Mouse (Mus musculus): ENCODE data around the gene Nkx3-2. TPM values are rescaled to one million over a fixed set of nuclear protein-coding genes. Genes with fewer than 3 reads are reported as not detected.

Gene Nkx3-2
- polyA plus RNA-seq, 1 experiment = not detected

DNA sequence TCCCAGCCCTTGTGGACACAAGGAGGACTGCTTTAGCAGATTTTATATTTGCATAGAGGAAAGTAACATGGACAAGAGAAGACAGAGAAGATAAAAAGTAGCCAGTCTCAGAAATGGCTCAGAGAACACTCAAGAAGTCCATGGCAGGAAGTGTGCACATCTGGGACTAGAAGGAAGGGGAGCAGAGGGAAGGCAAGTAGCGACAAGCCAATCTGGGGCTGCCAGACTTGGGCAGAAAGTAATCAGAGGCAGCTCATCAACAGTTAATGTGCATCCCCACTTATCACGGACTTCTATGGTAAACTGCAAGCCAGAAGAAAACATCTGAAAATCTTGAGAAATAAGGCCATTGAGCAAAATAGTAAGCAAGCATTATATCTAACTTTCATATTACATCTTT is 40.3 kb upstream of the Nkx3-2 start:
- Histone ChIP-seq H3K9me3 (replicated peaks; ENCODE audit: control insufficient read depth, insufficient read depth, low read length, poor library complexity, severe bottlenecking) (no peaks in the 10 kb centered on the region; the same call in 1 of the 2 replicates), H3K4me1 (ENCODE audit: control insufficient read depth, insufficient read depth, low read length) (no peaks in the 10 kb centered on the region), H3K4me3 (ENCODE audit: low read depth, low read length) (no peak overlapping the region), H3K27me3 (ENCODE audit: control insufficient read depth, insufficient read depth, low read length, poor library complexity, severe bottlenecking) (no peaks in the 10 kb centered on the region), H3K27ac (ENCODE audit: insufficient read depth, low read length) (no peak overlapping the region), H3K9ac (ENCODE audit: low read depth, poor library complexity, severe bottlenecking) (no peak overlapping the region), H3K36me3 (ENCODE audit: control insufficient read depth, insufficient read depth, low read length, poor library complexity, severe bottlenecking) (peaks cover 9% of the 10 kb centered on the region)
- TF ChIP-seq POLR2A (IDR thresholded peaks at IDR 0.05; ENCODE audit: insufficient read depth, low read length) = no peak
- TF ChIP-seq EP300 (IDR thresholded peaks at IDR 0.05; ENCODE audit: insufficient read depth, low read depth, low read length) = no peak
- TF ChIP-seq CTCF (IDR thresholded peaks at IDR 0.05; ENCODE audit: low read depth, low read length) = no peak

DNA sequence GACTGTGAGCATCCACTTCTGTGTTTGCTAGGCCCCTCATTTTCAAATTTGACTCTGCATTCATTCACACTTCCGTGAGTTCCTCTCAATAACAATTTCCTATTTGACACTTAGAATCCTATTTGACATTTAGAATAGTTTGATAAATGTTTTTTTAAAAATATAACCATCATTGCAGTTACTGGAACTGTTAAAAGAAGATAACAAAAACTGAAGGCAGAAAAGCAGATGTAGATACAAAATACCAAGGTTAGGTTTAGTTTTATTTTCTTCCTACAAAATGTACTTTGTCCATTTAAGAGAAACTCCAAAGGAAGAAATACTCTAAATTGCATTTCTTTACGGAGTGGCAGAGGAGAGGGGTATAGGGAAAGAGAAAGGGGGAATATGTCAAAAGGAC is 37.3 kb upstream of the Nkx3-2 start:
- Histone ChIP-seq H3K27ac (ENCODE audit: insufficient read depth, low read length) (no peak overlapping the region), H3K36me3 (ENCODE audit: control insufficient read depth, insufficient read depth, low read length, poor library complexity, severe bottlenecking) (peaks cover 2% of the 10 kb centered on the region), H3K9me3 (replicated peaks; ENCODE audit: control insufficient read depth, insufficient read depth, low read length, poor library complexity, severe bottlenecking) (no peaks in the 10 kb centered on the region), H3K27me3 (ENCODE audit: control insufficient read depth, insufficient read depth, low read length, poor library complexity, severe bottlenecking) (no peaks in the 10 kb centered on the region), H3K9ac (ENCODE audit: low read depth, poor library complexity, severe bottlenecking) (no peak overlapping the region), H3K4me3 (ENCODE audit: low read depth, low read length) (no peak overlapping the region), H3K4me1 (ENCODE audit: control insufficient read depth, insufficient read depth, low read length) (no peaks in the 10 kb centered on the region)
- no peak for TF ChIP-seq EP300 (IDR thresholded peaks at IDR 0.05; ENCODE audit: insufficient read depth, low read depth, low read length)
- no peak for TF ChIP-seq POLR2A (IDR thresholded peaks at IDR 0.05; ENCODE audit: insufficient read depth, low read length)
- TF ChIP-seq CTCF (IDR thresholded peaks at IDR 0.05; ENCODE audit: low read depth, low read length) = no peak

- Histone ChIP-seq H3K27ac (ENCODE audit: insufficient read depth, low read length) (no peak overlapping the region), H3K4me3 (ENCODE audit: low read depth, low read length) (no peak overlapping the region), H3K36me3 (ENCODE audit: control insufficient read depth, insufficient read depth, low read length, poor library complexity, severe bottlenecking) (peaks cover 16% of the 10 kb centered on the region), H3K9me3 (replicated peaks; ENCODE audit: control insufficient read depth, insufficient read depth, low read length, poor library complexity, severe bottlenecking) (no peaks in the 10 kb centered on the region), H3K27me3 (ENCODE audit: control insufficient read depth, insufficient read depth, low read length, poor library complexity, severe bottlenecking) (no peaks in the 10 kb centered on the region), H3K9ac (ENCODE audit: low read depth, poor library complexity, severe bottlenecking) (no peak overlapping the region), H3K4me1 (ENCODE audit: control insufficient read depth, insufficient read depth, low read length) (no peaks in the 10 kb centered on the region)
- no peak for TF ChIP-seq EP300 (IDR thresholded peaks at IDR 0.05; ENCODE audit: insufficient read depth, low read depth, low read length)
- no peak for TF ChIP-seq CTCF (IDR thresholded peaks at IDR 0.05; ENCODE audit: low read depth, low read length)
- no peak for TF ChIP-seq POLR2A (IDR thresholded peaks at IDR 0.05; ENCODE audit: insufficient read depth, low read length)
Observed at GRCm38 (mm10) chr5:41794434-41794833, 30.1 kb upstream of the Nkx3-2 start.

DNA sequence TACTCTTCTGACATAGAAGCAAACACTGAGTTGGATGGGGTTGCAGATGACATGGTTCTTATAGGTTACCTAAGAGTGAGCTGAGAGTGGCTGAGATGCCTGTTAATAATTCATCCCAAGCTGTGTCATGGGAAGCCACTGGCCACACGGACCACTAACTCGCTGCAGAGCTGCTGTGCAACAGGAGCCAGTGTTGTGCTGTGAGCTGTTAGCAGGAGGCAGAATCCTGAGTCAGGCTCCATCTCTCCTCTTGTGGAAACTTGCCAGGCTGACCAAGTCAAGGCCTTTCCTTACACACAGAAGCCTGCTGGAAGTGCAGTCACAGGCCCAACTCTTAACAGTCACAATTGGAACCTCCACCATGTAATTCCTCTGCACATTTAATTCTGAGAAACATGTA is 26.2 kb upstream of the Nkx3-2 start:
- no peaks in the 10 kb centered on the region for H3K27me3 ChIP-seq (ENCODE audit: control insufficient read depth, insufficient read depth, low read length, poor library complexity, severe bottlenecking)
- peaks cover 22% of the 10 kb centered on the region for H3K36me3 ChIP-seq (ENCODE audit: control insufficient read depth, insufficient read depth, low read length, poor library complexity, severe bottlenecking)
- no peaks in the 10 kb centered on the region for H3K9me3 ChIP-seq (replicated peaks; ENCODE audit: control insufficient read depth, insufficient read depth, low read length, poor library complexity, severe bottlenecking)
- H3K9ac ChIP-seq (ENCODE audit: low read depth, poor library complexity, severe bottlenecking) = no peak overlapping the region
- H3K4me1 ChIP-seq (ENCODE audit: control insufficient read depth, insufficient read depth, low read length) = no peaks in the 10 kb centered on the region
- no peak for TF ChIP-seq CTCF (IDR thresholded peaks at IDR 0.05; ENCODE audit: low read depth, low read length)
- no peak for TF ChIP-seq EP300 (IDR thresholded peaks at IDR 0.05; ENCODE audit: insufficient read depth, low read depth, low read length)
- no peak for TF ChIP-seq POLR2A (IDR thresholded peaks at IDR 0.05; ENCODE audit: insufficient read depth, low read length)
- no peak overlapping the region for H3K27ac ChIP-seq (ENCODE audit: insufficient read depth, low read length)
- H3K4me3 ChIP-seq (ENCODE audit: low read depth, low read length) = no peak overlapping the region

DNA sequence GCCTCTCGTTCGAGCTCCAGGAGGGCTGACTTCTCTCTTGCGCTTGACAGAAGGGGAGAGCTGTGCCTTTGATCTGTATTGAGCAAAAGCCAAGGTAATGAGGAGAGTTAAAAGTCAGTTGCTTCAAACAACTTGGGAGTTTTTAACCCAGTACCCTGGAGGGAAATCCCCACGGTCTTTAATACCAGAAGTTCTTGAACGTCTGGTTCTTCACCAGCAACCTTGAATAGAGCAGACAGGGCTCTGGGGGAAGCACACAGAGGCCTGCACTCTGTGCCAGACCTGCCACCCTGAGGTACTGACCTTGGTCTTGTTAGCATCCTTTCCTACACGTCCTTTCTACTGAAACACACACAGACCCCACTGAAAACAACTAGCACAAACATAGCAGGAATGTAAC is 24.6 kb upstream of the Nkx3-2 start:
- no peak overlapping the region for H3K4me3 ChIP-seq (ENCODE audit: low read depth, low read length)
- H3K4me1 ChIP-seq (ENCODE audit: control insufficient read depth, insufficient read depth, low read length) = no peaks in the 10 kb centered on the region
- no peak overlapping the region for H3K9ac ChIP-seq (ENCODE audit: low read depth, poor library complexity, severe bottlenecking)
- peaks cover 16% of the 10 kb centered on the region for H3K36me3 ChIP-seq (ENCODE audit: control insufficient read depth, insufficient read depth, low read length, poor library complexity, severe bottlenecking)
- no peak for TF ChIP-seq POLR2A (IDR thresholded peaks at IDR 0.05; ENCODE audit: insufficient read depth, low read length)
- no peak for TF ChIP-seq CTCF (IDR thresholded peaks at IDR 0.05; ENCODE audit: low read depth, low read length)
- TF ChIP-seq EP300 (IDR thresholded peaks at IDR 0.05; ENCODE audit: insufficient read depth, low read depth, low read length) = no peak
- no peaks in the 10 kb centered on the region for H3K27me3 ChIP-seq (ENCODE audit: control insufficient read depth, insufficient read depth, low read length, poor library complexity, severe bottlenecking)
- H3K9me3 ChIP-seq (replicated peaks; ENCODE audit: control insufficient read depth, insufficient read depth, low read length, poor library complexity, severe bottlenecking) = no peaks in the 10 kb centered on the region
- no peak overlapping the region for H3K27ac ChIP-seq (ENCODE audit: insufficient read depth, low read length)

GRCm38 (mm10) chr5:41781890-41782289 is 17.6 kb upstream of the Nkx3-2 start:
- no peak overlapping the region for H3K27ac ChIP-seq (ENCODE audit: insufficient read depth, low read length)
- H3K9me3 ChIP-seq (replicated peaks; ENCODE audit: control insufficient read depth, insufficient read depth, low read length, poor library complexity, severe bottlenecking) = no peaks in the 10 kb centered on the region
- no peaks in the 10 kb centered on the region for H3K27me3 ChIP-seq (ENCODE audit: control insufficient read depth, insufficient read depth, low read length, poor library complexity, severe bottlenecking)
- H3K4me1 ChIP-seq (ENCODE audit: control insufficient read depth, insufficient read depth, low read length) = no peaks in the 10 kb centered on the region
- no peak overlapping the region for H3K4me3 ChIP-seq (ENCODE audit: low read depth, low read length)
- TF ChIP-seq CTCF (IDR thresholded peaks at IDR 0.05; ENCODE audit: low read depth, low read length) (no peak), EP300 (IDR thresholded peaks at IDR 0.05; ENCODE audit: insufficient read depth, low read depth, low read length) (no peak), POLR2A (IDR thresholded peaks at IDR 0.05; ENCODE audit: insufficient read depth, low read length) (no peak)
- H3K36me3 ChIP-seq (ENCODE audit: control insufficient read depth, insufficient read depth, low read length, poor library complexity, severe bottlenecking) = peaks cover 3% of the 10 kb centered on the region
- no peak overlapping the region for H3K9ac ChIP-seq (ENCODE audit: low read depth, poor library complexity, severe bottlenecking)

Measured in ES-Bruce4 (cell line).